Mouse (Mus musculus) limb, embryonic 13.5 days (tissue): ENCODE results near the gene Nlgn1. TPM values are rescaled to one million over a fixed set of nuclear protein-coding genes. Genes with fewer than 3 reads are reported as not detected.

Source experiments
- ATAC-seq: fragments of 200-750 bp; cut with Nextera tagmentation; 2 replicates; pipeline ENCODE4 v1.8.0; 2017; ENCODE audit warnings: low read depth, moderate number of reproducible peaks, moderate TSS enrichment; ENCODE audit not compliant: low FRiP score
- H3K27ac ChIP-seq: fragments of 300-500 bp; sonication (generic); 2 replicates; pipeline ENCODE4 v1.5.1; 2015; ENCODE audit warnings: inconsistent platforms, mild to moderate bottlenecking, moderate library complexity
- H3K27me3 ChIP-seq: fragments of 300-500 bp; sonication (generic); 2 replicates; pipeline ENCODE4 v1.6.1; 2015; ENCODE audit warnings: mild to moderate bottlenecking, inconsistent platforms
- H3K36me3 ChIP-seq: fragments of 300-500 bp; sonication (generic); 2 replicates; pipeline ENCODE4 v1.6.1; 2015; ENCODE audit warnings: inconsistent platforms, mild to moderate bottlenecking, moderate library complexity
- H3K4me1 ChIP-seq: fragments of 300-500 bp; sonication (generic); 2 replicates; pipeline ENCODE4 v1.6.1; 2015; ENCODE audit warnings: inconsistent platforms
- H3K4me2 ChIP-seq: fragments of 300-500 bp; sonication (generic); replicated peaks from 2 replicates; pipeline ENCODE4 v1.6.1; 2015; ENCODE audit warnings: inconsistent platforms, mild to moderate bottlenecking, moderate library complexity
- H3K4me3 ChIP-seq: fragments of 300-500 bp; sonication (generic); 2 replicates; pipeline ENCODE4 v1.5.1; 2015; ENCODE audit warnings: moderate library complexity, mild to moderate bottlenecking, inconsistent platforms
- H3K9ac ChIP-seq: fragments of 300-500 bp; sonication (generic); 2 replicates; pipeline ENCODE4 v1.6.1; 2015; ENCODE audit warnings: mild to moderate bottlenecking, inconsistent platforms
- H3K9me3 ChIP-seq: fragments of 300-500 bp; sonication (generic); 2 replicates; pipeline ENCODE4 v1.6.1; 2016; ENCODE audit warnings: inconsistent platforms
- WGBS: fragments of 180-500 bp; shearing (Covaris S2); methylation state at CpG from one replicate; pipeline ENCODE4 v1.1.7; 2015; 5-methylcytosine and 5-hydroxymethylcytosine counted together
- polyA plus RNA-seq: library from polyadenylated mRNA; unstranded; fragments of >200 nt; fragmentation: Nextera tagmentation; extraction: Ambion mirVana; gene quantifications from 2 replicates; pipeline ENCODE4 v1.2.1, GENCODE M21; 2015

Gene Nlgn1
- polyA plus RNA-seq, 1 experiment from 2014 or later: 3.4 TPM

GRCm38 (mm10) chr3:25897456-25897855 is 434.8 kb downstream of the Nlgn1 start:
- Histone ChIP-seq H3K36me3 (no peaks in the 10 kb centered on the region), H3K9ac (no peak overlapping the region), H3K4me1 (no peaks in the 10 kb centered on the region), H3K4me3 (no peak overlapping the region), H3K27ac (no peak overlapping the region), H3K4me2 (no peak overlapping the region), H3K27me3 (no peaks in the 10 kb centered on the region), H3K9me3 (no peaks in the 10 kb centered on the region; the same call in 1 of the 2 replicates)
- ATAC-seq: no peak

- no peak overlapping the region for H3K4me2 ChIP-seq
- no peak overlapping the region for H3K27ac ChIP-seq
- no peaks in the 10 kb centered on the region for H3K9me3 ChIP-seq
- H3K9ac ChIP-seq: no peak overlapping the region
- no peaks in the 10 kb centered on the region for H3K36me3 ChIP-seq
- H3K4me1 ChIP-seq: no peaks in the 10 kb centered on the region
- WGBS: 65% methylated on average over 2 of the region's 2 CpGs
- ATAC-seq: no peak
- no peak overlapping the region for H3K4me3 ChIP-seq
- no peaks in the 10 kb centered on the region for H3K27me3 ChIP-seq
These were observed 447.5 kb downstream of the Nlgn1 start for GRCm38 (mm10) chr3:25884797-25885196.

GRCm38 (mm10) chr3:25869161-25869560 is 463.1 kb downstream of the Nlgn1 start:
- Histone ChIP-seq H3K4me3 (no peak overlapping the region), H3K27me3 (no peaks in the 10 kb centered on the region), H3K4me2 (no peak overlapping the region), H3K9me3 (no peaks in the 10 kb centered on the region), H3K36me3 (no peaks in the 10 kb centered on the region), H3K9ac (no peak overlapping the region), H3K27ac (no peak overlapping the region), H3K4me1 (no peaks in the 10 kb centered on the region)
- no peak for ATAC-seq

- H3K36me3 ChIP-seq: no peaks in the 10 kb centered on the region
- ATAC-seq: no peak
- no peak overlapping the region for H3K4me2 ChIP-seq
- no peak overlapping the region for H3K9ac ChIP-seq
- H3K4me1 ChIP-seq: no peaks in the 10 kb centered on the region
- H3K27ac ChIP-seq: no peak overlapping the region
- H3K4me3 ChIP-seq: no peak overlapping the region
- no peaks in the 10 kb centered on the region for H3K9me3 ChIP-seq
- no peaks in the 10 kb centered on the region for H3K27me3 ChIP-seq
These were observed 473.9 kb downstream of the Nlgn1 start for GRCm38 (mm10) chr3:25858384-25858783.

- no peak overlapping the region for H3K9ac ChIP-seq
- no peaks in the 10 kb centered on the region for H3K27me3 ChIP-seq
- no peaks in the 10 kb centered on the region for H3K4me1 ChIP-seq
- no peaks in the 10 kb centered on the region for H3K36me3 ChIP-seq
- H3K4me3 ChIP-seq: no peak overlapping the region
- H3K9me3 ChIP-seq: no peaks in the 10 kb centered on the region
- no peak overlapping the region for H3K4me2 ChIP-seq
- ATAC-seq: no peak
- WGBS: 84% methylated on average over 7 of the region's 7 CpGs
- no peak overlapping the region for H3K27ac ChIP-seq
These were observed 487.4 kb downstream of the Nlgn1 start for GRCm38 (mm10) chr3:25844686-25845462.

GRCm38 (mm10) chr3:25830237-25830636 is 502.0 kb downstream of the Nlgn1 start:
- 72% methylated on average over 2 of the region's 2 CpGs for WGBS
- no peak overlapping the region for H3K4me3 ChIP-seq
- no peaks in the 10 kb centered on the region for H3K4me1 ChIP-seq
- no peaks in the 10 kb centered on the region for H3K9me3 ChIP-seq
- no peaks in the 10 kb centered on the region for H3K27me3 ChIP-seq
- no peak overlapping the region for H3K4me2 ChIP-seq
- no peak overlapping the region for H3K9ac ChIP-seq
- ATAC-seq: no peak
- H3K27ac ChIP-seq: no peak overlapping the region
- no peaks in the 10 kb centered on the region for H3K36me3 ChIP-seq

- H3K9me3 ChIP-seq: no peaks in the 10 kb centered on the region
- H3K4me3 ChIP-seq: no peak overlapping the region
- no peak for ATAC-seq
- H3K27ac ChIP-seq: no peak overlapping the region
- no peaks in the 10 kb centered on the region for H3K4me1 ChIP-seq
- 81% methylated on average over 3 of the region's 3 CpGs for WGBS
- no peak overlapping the region for H3K4me2 ChIP-seq
- H3K36me3 ChIP-seq: no peaks in the 10 kb centered on the region
- no peaks in the 10 kb centered on the region for H3K27me3 ChIP-seq
- no peak overlapping the region for H3K9ac ChIP-seq
These were observed 518.9 kb downstream of the Nlgn1 start for GRCm38 (mm10) chr3:25813368-25813767.

GRCm38 (mm10) chr3:25807559-25807958 is 524.7 kb downstream of the Nlgn1 start:
- Histone ChIP-seq H3K4me2 (no peak overlapping the region), H3K4me3 (no peak overlapping the region), H3K9ac (no peak overlapping the region), H3K4me1 (no peaks in the 10 kb centered on the region), H3K27me3 (no peaks in the 10 kb centered on the region), H3K9me3 (no peaks in the 10 kb centered on the region), H3K27ac (no peak overlapping the region), H3K36me3 (no peaks in the 10 kb centered on the region)
- 52% methylated on average over 3 of the region's 3 CpGs for WGBS
- ATAC-seq: no peak

- no peak for ATAC-seq
- Histone ChIP-seq H3K9ac (no peak overlapping the region), H3K27ac (no peak overlapping the region), H3K27me3 (no peaks in the 10 kb centered on the region), H3K4me3 (no peak overlapping the region), H3K4me1 (no peaks in the 10 kb centered on the region), H3K36me3 (no peaks in the 10 kb centered on the region), H3K9me3 (no peaks in the 10 kb centered on the region), H3K4me2 (no peak overlapping the region)
- 80% methylated on average over 2 of the region's 2 CpGs for WGBS
These were observed 550.6 kb downstream of the Nlgn1 start for GRCm38 (mm10) chr3:25781651-25782050.

GRCm38 (mm10) chr3:25775437-25775836 is 556.8 kb downstream of the Nlgn1 start:
- WGBS: 66% methylated on average over 6 of the region's 6 CpGs
- Histone ChIP-seq H3K4me2 (no peak overlapping the region), H3K4me3 (no peak overlapping the region), H3K4me1 (no peaks in the 10 kb centered on the region), H3K9ac (no peak overlapping the region), H3K36me3 (no peaks in the 10 kb centered on the region), H3K27me3 (no peaks in the 10 kb centered on the region), H3K27ac (no peak overlapping the region), H3K9me3 (no peaks in the 10 kb centered on the region)
- ATAC-seq: no peak

- Histone ChIP-seq H3K27ac (no peak overlapping the region), H3K4me1 (no peaks in the 10 kb centered on the region), H3K9me3 (no peaks in the 10 kb centered on the region), H3K36me3 (no peaks in the 10 kb centered on the region), H3K9ac (no peak overlapping the region), H3K4me3 (no peak overlapping the region), H3K27me3 (no peaks in the 10 kb centered on the region), H3K4me2 (no peak overlapping the region)
- WGBS: 68% methylated on average over 4 of the region's 4 CpGs
- no peak for ATAC-seq
These were observed 558.4 kb downstream of the Nlgn1 start for GRCm38 (mm10) chr3:25773908-25774307.

GRCm38 (mm10) chr3:25773467-25773866 is 558.8 kb downstream of the Nlgn1 start:
- ATAC-seq: no peak
- Histone ChIP-seq H3K27me3 (no peaks in the 10 kb centered on the region), H3K9ac (no peak overlapping the region), H3K36me3 (no peaks in the 10 kb centered on the region), H3K4me2 (no peak overlapping the region), H3K9me3 (no peaks in the 10 kb centered on the region), H3K4me3 (no peak overlapping the region), H3K27ac (no peak overlapping the region), H3K4me1 (no peaks in the 10 kb centered on the region)

- Histone ChIP-seq H3K4me3 (no peak overlapping the region), H3K27me3 (no peaks in the 10 kb centered on the region), H3K9ac (no peak overlapping the region), H3K9me3 (no peaks in the 10 kb centered on the region), H3K27ac (no peak overlapping the region), H3K4me2 (no peak overlapping the region), H3K36me3 (no peaks in the 10 kb centered on the region), H3K4me1 (no peaks in the 10 kb centered on the region)
- 86% methylated on average over 4 of the region's 4 CpGs for WGBS
- no peak for ATAC-seq
These were observed 568.6 kb downstream of the Nlgn1 start for GRCm38 (mm10) chr3:25763689-25764088.
